Mouse (Mus musculus) kidney, embryonic 14.5 days (tissue): ENCODE results near the gene Cend1. TPM values are rescaled to one million over a fixed set of nuclear protein-coding genes. Genes with fewer than 3 reads are reported as not detected.
"Not testable (repeated sequence)": the region's sequence is repeated elsewhere in the genome, so short reads cannot be mapped to it uniquely, and the experiment has no call there.

Experiments
- ATAC-seq: fragments of 200-750 bp; cut with Nextera tagmentation; 2 replicates; pipeline ENCODE4 v1.8.0; 2017; ENCODE audit warnings: moderate number of reproducible peaks, mild to moderate bottlenecking, moderate TSS enrichment, moderate library complexity; ENCODE audit not compliant: low FRiP score, low TSS enrichment
- H3K27ac ChIP-seq: fragments of 300-500 bp; sonication (generic); 2 replicates; pipeline ENCODE4 v1.5.1; 2014; ENCODE audit warnings: low read depth, mild to moderate bottlenecking, low read length, moderate library complexity, mixed read lengths
- H3K27me3 ChIP-seq: fragments of 300-500 bp; sonication (generic); 2 replicates; pipeline ENCODE4 v1.6.1; 2014; ENCODE audit warnings: mild to moderate bottlenecking, low read length; ENCODE audit not compliant: control insufficient read depth, insufficient read depth
- H3K36me3 ChIP-seq: fragments of 300-500 bp; sonication (generic); 2 replicates; pipeline ENCODE4 v1.6.1; 2014; ENCODE audit warnings: low read length, mixed read lengths; ENCODE audit not compliant: control insufficient read depth, insufficient read depth
- H3K4me1 ChIP-seq: fragments of 300-500 bp; sonication (generic); 2 replicates; pipeline ENCODE4 v1.6.1; 2014; ENCODE audit warnings: low read length, mixed read lengths; ENCODE audit not compliant: control insufficient read depth, insufficient read depth
- H3K4me2 ChIP-seq: fragments of 300-500 bp; sonication (generic); replicated peaks from 2 replicates; pipeline ENCODE4 v1.6.1; 2014; ENCODE audit warnings: low read depth, mild to moderate bottlenecking, low read length
- H3K4me3 ChIP-seq: fragments of 300-500 bp; sonication (generic); 2 replicates; pipeline ENCODE4 v1.5.1; 2014; ENCODE audit warnings: mild to moderate bottlenecking, low read length
- H3K9ac ChIP-seq: fragments of 300-500 bp; sonication (generic); 2 replicates; pipeline ENCODE4 v1.6.1; 2014; ENCODE audit warnings: low read depth, mild to moderate bottlenecking, low read length, moderate library complexity
- H3K9me3 ChIP-seq: fragments of 300-500 bp; sonication (generic); 2 replicates; pipeline ENCODE4 v1.6.1; 2016; ENCODE audit warnings: low read length; ENCODE audit not compliant: control insufficient read depth
- WGBS: fragments of 180-500 bp; shearing (Covaris S2); extraction: QIAGEN DNeasy Blood & Tissue Kit; methylation state at CpG from one replicate; pipeline ENCODE4 v1.1.7; 2014; 5-methylcytosine and 5-hydroxymethylcytosine counted together
- polyA plus RNA-seq: library from polyadenylated mRNA; unstranded; fragments of >200 nt; fragmentation: Nextera tagmentation; extraction: Ambion mirVana; gene quantifications from 2 replicates; pipeline ENCODE4 v1.2.1, GENCODE M21; 2014

Cend1 gene
- polyA plus RNA-seq, 1 experiment from 2014 or later, result 0.46 TPM

DNA sequence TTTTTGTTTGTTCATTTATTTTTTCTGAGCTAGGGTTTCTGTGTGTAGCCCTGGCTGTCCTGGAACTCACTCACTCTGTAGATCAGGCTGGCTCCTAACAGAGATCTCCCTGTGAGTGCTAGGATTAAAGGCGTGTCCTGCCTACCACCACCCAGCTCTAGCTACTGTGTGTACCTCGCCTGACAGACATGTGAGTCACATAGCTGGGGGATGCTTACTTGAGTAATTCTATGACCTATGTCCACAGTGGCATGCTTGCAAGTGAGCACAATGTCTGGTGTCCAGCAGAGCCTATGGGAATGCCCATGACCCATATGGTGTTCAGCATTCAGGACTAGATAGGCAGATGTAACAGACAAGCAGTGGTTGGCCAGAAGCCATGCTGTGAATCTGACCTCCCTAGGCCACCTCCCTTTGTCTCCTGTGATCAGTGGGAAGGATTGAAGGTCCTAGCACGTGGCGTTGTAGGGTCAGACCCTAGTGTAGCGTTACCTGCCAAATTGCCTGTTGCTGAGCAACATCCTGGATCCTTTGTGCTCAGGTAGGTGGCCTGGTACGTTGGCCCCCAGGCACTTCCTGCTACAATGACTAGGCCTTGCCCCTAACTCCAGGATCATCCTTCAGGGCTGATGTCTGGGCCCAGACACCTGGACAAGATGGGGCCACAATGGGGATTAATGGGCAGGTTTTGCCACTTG, 13.0 kb downstream of the Cend1 start:
- Histone ChIP-seq H3K4me3 (no peak overlapping the region), H3K27ac (no peak overlapping the region), H3K9ac (no peak overlapping the region), H3K9me3 (no peaks in the 10 kb centered on the region), H3K4me1 (peaks cover 7% of the 10 kb centered on the region; the same call in 1 of the 2 replicates), H3K4me2 (no peak overlapping the region), H3K27me3 (no peaks in the 10 kb centered on the region), H3K36me3 (peaks cover 3% of the 10 kb centered on the region; the same call in 1 of the 2 replicates)
- WGBS, result 79% methylated on average over 6 of the region's 6 CpGs
- no peak for ATAC-seq

DNA sequence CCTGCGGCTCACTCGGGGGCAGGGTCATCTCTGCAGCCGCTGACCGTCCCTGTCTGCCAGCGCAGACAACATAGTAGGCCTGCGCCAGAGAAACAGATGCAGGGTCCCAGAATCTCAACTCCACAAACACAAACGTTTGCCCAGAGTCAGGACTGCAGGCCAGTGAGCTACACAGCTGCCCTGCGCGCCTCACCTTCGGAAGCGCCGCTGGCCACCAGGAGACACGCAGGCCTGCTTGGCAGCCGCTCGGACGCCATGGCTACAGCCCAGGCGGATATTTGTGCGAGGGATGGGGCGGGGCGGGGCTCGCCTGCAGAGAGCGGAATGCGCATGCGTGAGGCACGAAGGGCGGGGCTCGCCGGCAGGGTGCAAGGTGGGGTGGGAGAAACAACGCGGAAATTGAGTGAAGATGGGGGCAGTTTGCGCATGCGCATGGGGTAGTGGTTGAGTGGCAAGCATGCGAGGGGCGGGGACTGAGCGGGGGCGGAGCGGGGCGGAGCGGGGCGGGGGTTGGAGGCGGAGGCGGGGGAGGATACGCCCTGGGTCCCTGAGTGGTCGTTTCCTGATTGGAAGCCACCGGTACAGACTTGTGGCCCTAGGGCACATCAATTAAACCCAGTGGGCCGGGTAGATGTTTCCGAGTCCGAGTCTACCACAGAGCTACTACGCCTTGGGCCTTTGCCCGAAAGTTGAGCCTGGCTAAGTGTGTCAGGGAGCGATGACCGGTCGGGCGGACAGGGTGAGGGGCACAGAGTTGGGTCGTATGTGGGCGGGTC, 15.3 kb downstream of the Cend1 start, which contains the start of gene Gatd1:
Gene Gatd1 (minus strand): TSS at position 328 of the 776 bp plus-strand sequence.
- peaks cover 7% of the 10 kb centered on the region; the same call in 1 of the 2 replicates for H3K4me1 ChIP-seq
- peak within 1 kb of the TSS; percentile 71 for H3K4me3 ChIP-seq
- H3K9ac ChIP-seq, result peak within 1 kb of the TSS; percentile 89
- H3K27me3 ChIP-seq, result no peaks in the 10 kb centered on the region
- no peaks in the 10 kb centered on the region for H3K9me3 ChIP-seq
- WGBS, result 1% methylated on average over 56 of the region's 56 CpGs
- peak; percentile 91 for ATAC-seq
- peak within 1 kb of the TSS; percentile 88 for H3K4me2 ChIP-seq
- peaks cover 19% of the 10 kb centered on the region for H3K36me3 ChIP-seq
- peak within 1 kb of the TSS; percentile 85 for H3K27ac ChIP-seq

DNA sequence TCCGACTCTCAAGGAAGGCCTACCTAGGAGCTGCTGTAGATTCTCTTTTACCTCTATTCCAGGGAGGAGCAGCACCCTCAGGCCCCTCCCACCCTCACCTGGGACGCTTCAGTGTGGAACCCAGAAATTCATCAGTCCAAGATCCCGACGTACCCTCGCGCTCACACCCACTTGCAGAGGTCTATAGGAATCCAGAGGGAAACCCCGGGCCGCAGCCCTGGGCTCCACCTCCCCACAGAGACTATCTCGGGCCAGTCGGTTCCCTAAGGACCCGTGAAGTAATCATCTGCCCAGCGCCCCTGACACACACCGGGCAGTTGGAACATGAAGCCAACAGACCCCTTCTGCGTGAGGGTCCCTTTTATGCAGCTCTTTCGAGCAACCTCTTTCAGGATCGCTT, 16.0 kb downstream of the Cend1 start:
- H3K27me3 ChIP-seq, result no peaks in the 10 kb centered on the region
- peak; percentile 9; the same call in 1 of the 2 replicates for ATAC-seq
- 2% methylated on average over 16 of the region's 16 CpGs for WGBS
- H3K9ac ChIP-seq, result peak overlapping the region; percentile 89
- peak overlapping the region; percentile 71 for H3K4me3 ChIP-seq
- peak overlapping the region; percentile 88 for H3K4me2 ChIP-seq
- peaks cover 7% of the 10 kb centered on the region; the same call in 1 of the 2 replicates for H3K4me1 ChIP-seq
- H3K27ac ChIP-seq, result peak overlapping the region; percentile 85
- peaks cover 19% of the 10 kb centered on the region for H3K36me3 ChIP-seq
- no peaks in the 10 kb centered on the region for H3K9me3 ChIP-seq

DNA sequence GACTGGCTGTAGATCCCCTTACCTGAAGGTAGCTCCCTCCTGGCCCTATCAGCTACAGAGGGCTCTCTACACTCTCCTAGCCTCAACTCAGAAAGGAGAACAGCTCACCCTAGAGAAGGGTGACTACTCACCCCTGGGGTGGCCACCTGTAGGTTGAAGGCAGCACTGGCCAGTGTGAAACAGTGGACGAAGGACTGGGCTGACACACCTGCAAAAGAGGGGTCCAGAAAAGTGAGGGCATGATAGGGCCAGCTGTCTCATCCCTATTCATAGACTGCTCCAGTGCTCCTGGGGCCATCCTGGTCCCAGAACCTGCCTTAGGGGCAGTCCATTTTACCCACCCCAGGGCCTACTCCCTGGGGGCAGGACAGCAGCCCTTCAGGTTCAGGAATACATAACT, 17.6 kb downstream of the Cend1 start:
- no peaks in the 10 kb centered on the region for H3K9me3 ChIP-seq
- H3K4me1 ChIP-seq, result peaks cover 7% of the 10 kb centered on the region; the same call in 1 of the 2 replicates
- H3K36me3 ChIP-seq, result peaks cover 24% of the 10 kb centered on the region
- ATAC-seq, result no peak
- no peaks in the 10 kb centered on the region for H3K27me3 ChIP-seq
- H3K9ac ChIP-seq, result no peak overlapping the region
- WGBS, result 100% methylated on average over 1 of the region's 1 CpGs
- H3K4me3 ChIP-seq, result no peak overlapping the region
- no peak overlapping the region for H3K27ac ChIP-seq
- H3K4me2 ChIP-seq, result no peak overlapping the region

DNA sequence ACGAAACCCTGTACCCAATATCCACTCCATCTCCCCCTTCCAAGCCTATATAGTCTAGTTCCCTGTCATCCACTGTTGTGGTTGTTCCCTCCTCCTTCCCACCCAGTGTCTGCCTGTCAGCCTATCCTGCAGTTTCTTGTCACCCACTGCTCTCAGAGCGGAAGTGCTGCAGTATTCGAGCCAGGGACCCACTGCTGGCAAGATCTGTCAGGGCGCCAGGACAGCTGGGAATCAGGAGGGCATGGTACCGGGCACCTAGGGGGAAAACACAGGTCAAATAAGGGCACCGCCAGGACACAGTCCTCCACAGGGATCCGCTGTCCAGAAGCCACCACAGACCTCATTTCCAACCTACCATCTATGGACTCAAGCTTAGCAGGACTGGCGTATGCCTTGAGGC, 18.7 kb downstream of the Cend1 start:
- H3K4me1 ChIP-seq, result peaks cover 7% of the 10 kb centered on the region; the same call in 1 of the 2 replicates
- no peak overlapping the region for H3K27ac ChIP-seq
- peaks cover 24% of the 10 kb centered on the region for H3K36me3 ChIP-seq
- H3K4me2 ChIP-seq, result no peak overlapping the region
- no peak overlapping the region for H3K9ac ChIP-seq
- no peak overlapping the region for H3K4me3 ChIP-seq
- 94% methylated on average over 8 of the region's 8 CpGs for WGBS
- no peak for ATAC-seq
- no peaks in the 10 kb centered on the region for H3K9me3 ChIP-seq
- H3K27me3 ChIP-seq, result no peaks in the 10 kb centered on the region

DNA sequence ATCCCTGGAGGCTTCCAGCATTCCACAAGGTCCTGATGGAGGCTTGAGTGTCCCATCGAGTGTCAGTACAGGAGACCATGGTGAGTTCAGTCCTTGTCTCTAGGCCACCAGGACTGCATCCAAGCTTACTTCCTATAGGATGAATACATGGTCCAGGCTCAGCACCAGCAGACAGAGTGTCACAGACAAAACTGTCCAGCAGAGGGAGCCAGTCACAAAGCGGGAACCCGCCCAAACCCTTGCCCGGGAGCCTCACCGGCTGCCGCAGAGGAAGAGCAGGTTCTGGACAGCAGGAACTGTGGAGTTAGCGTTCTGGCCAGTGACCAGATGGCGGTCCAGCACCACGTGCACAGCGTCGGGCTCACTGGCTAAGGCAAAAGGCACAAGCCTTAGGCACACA, 20.5 kb downstream of the Cend1 start:
- 16% methylated on average over 11 of the region's 11 CpGs for WGBS
- Histone ChIP-seq H3K4me2 (no peak overlapping the region), H3K9ac (no peak overlapping the region), H3K27ac (no peak overlapping the region), H3K9me3 (no peaks in the 10 kb centered on the region), H3K4me1 (peaks cover 7% of the 10 kb centered on the region; the same call in 1 of the 2 replicates), H3K4me3 (no peak overlapping the region), H3K36me3 (peaks cover 24% of the 10 kb centered on the region), H3K27me3 (no peaks in the 10 kb centered on the region)
- peak; percentile 47 for ATAC-seq

DNA sequence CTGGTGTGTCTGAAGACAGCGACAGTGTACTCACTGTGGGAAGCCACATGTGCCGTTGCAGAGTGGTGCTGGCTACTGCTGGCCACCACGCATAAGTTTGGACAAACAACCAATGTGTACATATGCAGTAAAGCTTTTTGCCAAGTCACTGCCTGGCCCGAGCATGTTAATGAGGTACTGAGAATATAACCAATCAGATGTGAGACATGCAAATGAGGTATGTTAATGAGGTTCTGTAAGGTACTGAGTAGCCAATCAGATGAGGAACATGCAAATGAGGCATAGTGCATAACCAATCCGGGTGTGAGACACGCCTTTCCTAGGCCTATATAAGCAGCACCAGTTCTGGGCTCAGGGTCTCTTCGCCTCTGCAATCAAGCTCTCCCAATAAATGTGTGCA, 21.6 kb downstream of the Cend1 start:
- peaks cover 33% of the 10 kb centered on the region for H3K36me3 ChIP-seq
- not testable (repeated sequence) for H3K9me3 ChIP-seq, ATAC-seq, H3K4me3 ChIP-seq, H3K4me1 ChIP-seq, H3K9ac ChIP-seq, H3K4me2 ChIP-seq, H3K27ac ChIP-seq, H3K27me3 ChIP-seq
- WGBS, result 96% methylated on average over 7 of the region's 7 CpGs

DNA sequence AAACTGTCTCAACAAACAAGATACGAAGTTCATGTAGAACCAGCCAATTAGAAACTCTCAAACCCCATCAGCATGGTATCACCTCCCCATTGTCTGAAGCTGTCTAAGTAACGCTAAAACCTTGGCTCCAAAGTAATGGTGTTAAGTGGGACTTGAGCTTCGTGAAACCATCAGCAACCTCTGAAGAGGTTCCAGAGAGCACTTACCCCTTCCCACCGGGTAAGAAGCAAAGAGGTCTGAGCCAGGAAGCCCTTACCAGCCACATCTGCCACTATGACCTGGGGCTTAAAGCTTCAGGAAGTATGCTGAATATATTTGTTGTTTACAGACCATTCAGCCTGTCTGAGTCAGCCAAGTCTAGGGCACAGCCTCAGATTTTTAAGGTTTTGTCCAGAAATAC, 23.8 kb downstream of the Cend1 start:
- no peak for ATAC-seq
- Histone ChIP-seq H3K4me1 (no peaks in the 10 kb centered on the region), H3K4me2 (no peak overlapping the region), H3K9me3 (no peaks in the 10 kb centered on the region), H3K27ac (no peak overlapping the region), H3K36me3 (peaks cover 48% of the 10 kb centered on the region), H3K4me3 (no peak overlapping the region), H3K9ac (no peak overlapping the region), H3K27me3 (no peaks in the 10 kb centered on the region)
- 79% methylated on average over 4 of the region's 4 CpGs for WGBS

DNA sequence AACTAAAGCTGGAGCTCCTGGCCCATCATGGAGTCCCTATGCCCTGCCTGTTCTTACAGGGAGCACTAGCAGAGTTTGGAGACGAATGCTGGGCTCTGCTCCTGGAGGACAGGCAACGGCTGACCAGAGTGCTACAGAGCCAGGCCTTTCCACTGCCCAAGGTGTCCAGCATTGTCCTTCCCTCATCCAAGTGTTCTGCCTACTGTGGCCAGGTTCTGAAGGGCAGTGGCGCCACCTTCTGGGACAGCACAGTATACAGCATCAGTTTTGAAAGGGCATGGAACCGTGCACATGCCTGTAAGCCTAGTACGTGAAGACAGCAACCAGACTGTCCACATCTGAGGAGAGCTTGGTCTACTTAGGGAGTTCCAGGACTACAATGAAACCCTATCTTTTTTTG, 26.0 kb downstream of the Cend1 start:
- Histone ChIP-seq H3K27ac (no peak overlapping the region), H3K36me3 (peaks cover 55% of the 10 kb centered on the region), H3K4me3 (no peak overlapping the region), H3K4me1 (no peaks in the 10 kb centered on the region), H3K27me3 (no peaks in the 10 kb centered on the region), H3K4me2 (no peak overlapping the region), H3K9me3 (no peaks in the 10 kb centered on the region), H3K9ac (no peak overlapping the region)
- peak; percentile 78 for ATAC-seq
- WGBS, result 48% methylated on average over 5 of the region's 5 CpGs
